Mouse (Mus musculus): ENCODE results near the gene Brd3os.

- TF ChIP-seq EP300 (IDR thresholded peaks at IDR 0.05; ENCODE audit: low read depth): no peak
- TF ChIP-seq CTCF (IDR thresholded peaks at IDR 0.05; ENCODE audit: low read depth): peak; percentile 27; the same call in 1 of the 2 replicates
Measured at GRCm38 (mm10) chr2:27426855-27427457, 15.2 kb upstream of the Brd3os start, which contains the start of gene Vav2.
